Mouse (Mus musculus): ENCODE data around the gene Dpysl4. TPM values are rescaled to one million over a fixed set of nuclear protein-coding genes. Genes with fewer than 3 reads are reported as not detected.
A peak's percentile ranks its signal among the peaks of the same experiment; 100 is the strongest.

Dpysl4 gene
- polyA plus RNA-seq, 1 experiment from 2014 or later, result 0.04 TPM

GRCm38 (mm10) chr7:139101826-139102225, 16.0 kb downstream of the Dpysl4 start:
- Histone ChIP-seq H3K27ac (ENCODE audit: low read depth) (no peak overlapping the region), H3K9ac (replicated peaks) (no peak overlapping the region), H3K9me3 (ENCODE audit: low read length) (no peaks in the 10 kb centered on the region), H3K4me2 (ENCODE audit: low read depth, low read length) (no peak overlapping the region), H3K27me3 (ENCODE audit: insufficient read depth, low read length) (no peaks in the 10 kb centered on the region), H3K4me3 (ENCODE audit: low read depth, low read length) (no peak overlapping the region), H3K4me1 (ENCODE audit: insufficient read depth) (no peaks in the 10 kb centered on the region), H3K36me3 (replicated peaks; ENCODE audit: insufficient read depth, low read length) (no peaks in the 10 kb centered on the region)
- 67% methylated on average over 3 of the region's 3 CpGs for WGBS (ENCODE audit: insufficient replicate concordance)
- DNase-seq (no peak), ATAC-seq (no peak)
- no peak for TF ChIP-seq EP300 (IDR thresholded peaks at IDR 0.05; ENCODE audit: low read depth)
- no peak for TF ChIP-seq CTCF (IDR thresholded peaks at IDR 0.05; ENCODE audit: low read depth)

DNA sequence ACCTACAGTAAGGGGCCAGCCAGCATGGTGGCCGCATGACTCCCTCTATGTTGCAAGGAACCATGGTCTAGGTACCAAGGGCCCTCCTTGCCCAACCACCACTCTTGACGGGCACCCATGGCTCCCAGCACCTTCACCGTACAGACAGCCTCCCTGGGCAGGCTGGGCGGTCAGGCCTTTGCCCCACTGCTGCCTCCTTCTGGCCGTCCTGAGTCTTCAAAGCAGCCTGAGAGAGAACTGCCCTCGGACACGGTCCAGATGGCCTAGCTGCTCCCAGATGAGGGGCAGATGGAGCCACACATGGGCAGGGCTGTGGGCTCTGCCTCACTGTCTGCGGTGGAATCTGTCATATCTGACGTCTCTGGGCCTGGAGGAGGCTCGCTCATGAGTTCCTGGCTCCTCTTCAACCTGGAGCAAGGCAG, 18.2 kb downstream of the Dpysl4 start:
- no peak for ATAC-seq
- H3K9ac ChIP-seq (replicated peaks), result no peak overlapping the region
- H3K4me3 ChIP-seq (ENCODE audit: low read depth, low read length), result no peak overlapping the region
- no peaks in the 10 kb centered on the region for H3K4me1 ChIP-seq (ENCODE audit: insufficient read depth)
- no peak overlapping the region for H3K4me2 ChIP-seq (ENCODE audit: low read depth, low read length)
- TF ChIP-seq EP300 (IDR thresholded peaks at IDR 0.05; ENCODE audit: low read depth) (no peak), CTCF (IDR thresholded peaks at IDR 0.05; ENCODE audit: low read depth) (no peak; the same call in 1 of the 2 replicates)
- no peaks in the 10 kb centered on the region for H3K9me3 ChIP-seq (ENCODE audit: low read length)
- no peak overlapping the region for H3K27ac ChIP-seq (ENCODE audit: low read depth)
- DNase-seq, result no peak
- H3K36me3 ChIP-seq (replicated peaks; ENCODE audit: insufficient read depth, low read length), result no peaks in the 10 kb centered on the region
- WGBS (ENCODE audit: insufficient replicate concordance), result 62% methylated on average over 10 of the region's 10 CpGs
- H3K27me3 ChIP-seq (ENCODE audit: insufficient read depth, low read length), result no peaks in the 10 kb centered on the region

GRCm38 (mm10) chr7:139105076-139105475, 19.3 kb downstream of the Dpysl4 start:
- no peak overlapping the region for H3K27ac ChIP-seq (ENCODE audit: low read depth)
- WGBS (ENCODE audit: insufficient replicate concordance), result 61% methylated on average over 5 of the region's 5 CpGs
- DNase-seq (no peak), ATAC-seq (no peak)
- H3K27me3 ChIP-seq (ENCODE audit: insufficient read depth, low read length), result no peaks in the 10 kb centered on the region
- H3K4me1 ChIP-seq (ENCODE audit: insufficient read depth), result no peaks in the 10 kb centered on the region
- no peak overlapping the region for H3K4me2 ChIP-seq (ENCODE audit: low read depth, low read length)
- TF ChIP-seq CTCF (IDR thresholded peaks at IDR 0.05; ENCODE audit: low read depth), result no peak
- no peak for TF ChIP-seq EP300 (IDR thresholded peaks at IDR 0.05; ENCODE audit: low read depth)
- no peak overlapping the region for H3K9ac ChIP-seq (replicated peaks)
- no peaks in the 10 kb centered on the region for H3K36me3 ChIP-seq (replicated peaks; ENCODE audit: insufficient read depth, low read length)
- no peak overlapping the region for H3K4me3 ChIP-seq (ENCODE audit: low read depth, low read length)
- H3K9me3 ChIP-seq (ENCODE audit: low read length), result no peaks in the 10 kb centered on the region

DNA sequence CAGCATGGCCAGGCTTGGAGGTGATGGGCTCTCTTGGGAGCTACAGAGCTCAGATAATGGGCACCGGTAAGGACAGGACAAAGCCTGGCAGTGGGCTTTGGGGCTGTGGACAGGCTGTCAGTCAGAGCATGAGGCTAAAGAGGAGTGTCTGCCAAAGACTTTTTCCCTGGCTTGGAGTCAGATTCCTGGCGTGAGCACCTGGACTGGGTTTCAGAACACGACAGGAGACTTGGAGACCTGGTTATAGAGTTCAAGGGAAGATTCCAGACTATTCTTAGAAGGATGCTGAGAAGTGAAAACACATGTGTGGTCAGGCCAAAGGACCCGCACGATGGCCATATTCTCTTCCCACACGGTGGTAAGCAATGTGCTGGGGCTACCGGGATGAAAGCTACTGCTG, 19.9 kb downstream of the Dpysl4 start:
- DNase-seq (no peak), ATAC-seq (no peak)
- H3K4me3 ChIP-seq (ENCODE audit: low read depth, low read length), result no peak overlapping the region
- 83% methylated on average over 7 of the region's 7 CpGs for WGBS (ENCODE audit: insufficient replicate concordance)
- H3K9ac ChIP-seq (replicated peaks), result no peak overlapping the region
- no peaks in the 10 kb centered on the region for H3K27me3 ChIP-seq (ENCODE audit: insufficient read depth, low read length)
- H3K9me3 ChIP-seq (ENCODE audit: low read length), result no peaks in the 10 kb centered on the region
- TF ChIP-seq CTCF (IDR thresholded peaks at IDR 0.05; ENCODE audit: low read depth) (no peak), EP300 (IDR thresholded peaks at IDR 0.05; ENCODE audit: low read depth) (no peak)
- H3K4me2 ChIP-seq (ENCODE audit: low read depth, low read length), result no peak overlapping the region
- H3K27ac ChIP-seq (ENCODE audit: low read depth), result no peak overlapping the region
- no peaks in the 10 kb centered on the region for H3K4me1 ChIP-seq (ENCODE audit: insufficient read depth)
- no peaks in the 10 kb centered on the region for H3K36me3 ChIP-seq (replicated peaks; ENCODE audit: insufficient read depth, low read length)

GRCm38 (mm10) chr7:139107908-139108650, 22.3 kb downstream of the Dpysl4 start:
- H3K27ac ChIP-seq (ENCODE audit: low read depth), result no peak overlapping the region
- no peaks in the 10 kb centered on the region for H3K9me3 ChIP-seq (ENCODE audit: low read length)
- ATAC-seq (no peak), DNase-seq (no peak)
- no peaks in the 10 kb centered on the region for H3K36me3 ChIP-seq (replicated peaks; ENCODE audit: insufficient read depth, low read length)
- no peaks in the 10 kb centered on the region for H3K4me1 ChIP-seq (ENCODE audit: insufficient read depth)
- no peak overlapping the region for H3K9ac ChIP-seq (replicated peaks)
- 77% methylated on average over 9 of the region's 9 CpGs for WGBS (ENCODE audit: insufficient replicate concordance)
- H3K4me2 ChIP-seq (ENCODE audit: low read depth, low read length), result no peak overlapping the region
- no peaks in the 10 kb centered on the region for H3K27me3 ChIP-seq (ENCODE audit: insufficient read depth, low read length)
- H3K4me3 ChIP-seq (ENCODE audit: low read depth, low read length), result no peak overlapping the region
- no peak for TF ChIP-seq EP300 (IDR thresholded peaks at IDR 0.05; ENCODE audit: low read depth)
- TF ChIP-seq CTCF (IDR thresholded peaks at IDR 0.05; ENCODE audit: low read depth), result no peak

GRCm38 (mm10) chr7:139119152-139119774, 33.5 kb downstream of the Dpysl4 start:
- ATAC-seq (no peak), DNase-seq (peak; percentile 77)
- WGBS (ENCODE audit: insufficient replicate concordance), result 44% methylated on average over 13 of the region's 13 CpGs
- Histone ChIP-seq H3K4me2 (ENCODE audit: low read depth, low read length) (no peak overlapping the region), H3K9me3 (ENCODE audit: low read length) (no peaks in the 10 kb centered on the region), H3K27me3 (ENCODE audit: insufficient read depth, low read length) (no peaks in the 10 kb centered on the region), H3K36me3 (replicated peaks; ENCODE audit: insufficient read depth, low read length) (no peaks in the 10 kb centered on the region), H3K27ac (ENCODE audit: low read depth) (no peak overlapping the region), H3K9ac (replicated peaks) (no peak overlapping the region), H3K4me1 (ENCODE audit: insufficient read depth) (no peaks in the 10 kb centered on the region), H3K4me3 (ENCODE audit: low read depth, low read length) (no peak overlapping the region)
- TF ChIP-seq EP300 (IDR thresholded peaks at IDR 0.05; ENCODE audit: low read depth), result no peak
- peak; percentile 84 for TF ChIP-seq CTCF (IDR thresholded peaks at IDR 0.05; ENCODE audit: low read depth)

All from liver, postnatal 0 days (tissue).